Mouse (Mus musculus) bone marrow macrophage, adult 2 months (primary cell): ENCODE measurements around the gene Fgfr2.

Experiments used
- CTCF ChIP-seq: IDR thresholded peaks from 2 replicates; pipeline ENCODE4 v1.5.1; 2012; ENCODE audit warnings: low read depth, mild to moderate bottlenecking, low read length, moderate library complexity
- POLR2A ChIP-seq: IDR thresholded peaks from 2 replicates; pipeline ENCODE4 v1.6.1; 2012; ENCODE audit warnings: mild to moderate bottlenecking, low read depth, low read length, borderline replicate concordance

DNA sequence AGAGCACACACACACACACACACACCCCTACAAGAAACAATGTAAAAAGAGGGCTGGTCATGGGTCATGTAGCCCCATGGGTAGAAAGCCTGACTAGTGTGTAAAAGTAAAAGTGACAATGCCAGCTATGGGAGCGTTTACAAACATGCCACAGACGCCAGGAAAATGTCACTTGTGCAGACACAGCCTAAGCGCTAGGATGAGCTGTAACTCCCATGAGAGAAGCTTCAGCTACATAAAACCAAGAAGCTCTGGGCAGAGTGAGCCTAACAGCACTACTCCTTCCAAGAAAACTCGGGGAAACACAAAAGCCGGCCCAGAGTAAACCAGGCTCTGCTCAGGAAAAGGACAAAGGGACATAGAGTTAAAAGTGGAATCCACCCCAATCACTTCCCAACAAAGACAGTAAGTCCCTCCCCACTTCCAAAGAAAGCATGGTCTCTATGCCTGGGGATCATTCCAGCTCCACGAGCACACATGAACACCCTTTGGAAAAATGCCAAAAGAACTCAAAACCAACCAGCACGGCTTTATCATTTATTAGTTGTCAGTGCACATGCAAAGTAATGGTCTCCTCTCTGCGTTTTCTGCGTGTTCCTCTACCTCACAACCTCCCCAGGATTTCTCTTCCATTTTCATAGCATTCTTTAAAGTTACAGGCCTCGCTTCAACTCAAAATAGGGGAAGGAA is 899.6 kb downstream of the Fgfr2 start:
- TF ChIP-seq CTCF, result no peak
- TF ChIP-seq POLR2A, result no peak
